Mouse (Mus musculus) left cerebral cortex, adult 2 months (tissue): Measurements from ENCODE around the gene Wdr46. TPM values are rescaled to one million over a fixed set of nuclear protein-coding genes. Genes with fewer than 3 reads are reported as not detected.

Source experiments
- DNase-seq, 2 experiments: peaks; one replicate each; pipeline ENCODE4 v3.0.0; 2021 to 2022; ENCODE audit warnings: low spot score in 2 of 2, mixed read lengths in 1 of 2; ENCODE audit errors: extremely low spot score in 1 of 2
- H3K27ac ChIP-seq: fragments of 200-600 bp; 2 replicates; pipeline ENCODE4 v1.8.1; 2022
- H3K4me3 ChIP-seq: fragments of 200-600 bp; 2 replicates; pipeline ENCODE4 v1.8.1; 2022
- CTCF ChIP-seq: fragments of 200-600 bp; IDR thresholded peaks from 2 replicates; pipeline ENCODE4 v1.8.1; 2022; ENCODE audit warnings: antibody characterized with exemption, mild to moderate bottlenecking, moderate library complexity
- intact Hi-C: fragments of 180-260 bp; cut with DNase I; formaldehyde crosslinking; loops from one replicate; pipeline ENCODE4 v1.15.1; 2025
- total RNA-seq, 2 experiments: library from RNA; stranded (reverse); gene quantifications; 2 replicates each; pipeline ENCODE4 v1.2.3; 2021

Wdr46 gene
- total RNA-seq, 2 experiments from 2014 or later, result 14.7 to 18.4 TPM

DNA sequence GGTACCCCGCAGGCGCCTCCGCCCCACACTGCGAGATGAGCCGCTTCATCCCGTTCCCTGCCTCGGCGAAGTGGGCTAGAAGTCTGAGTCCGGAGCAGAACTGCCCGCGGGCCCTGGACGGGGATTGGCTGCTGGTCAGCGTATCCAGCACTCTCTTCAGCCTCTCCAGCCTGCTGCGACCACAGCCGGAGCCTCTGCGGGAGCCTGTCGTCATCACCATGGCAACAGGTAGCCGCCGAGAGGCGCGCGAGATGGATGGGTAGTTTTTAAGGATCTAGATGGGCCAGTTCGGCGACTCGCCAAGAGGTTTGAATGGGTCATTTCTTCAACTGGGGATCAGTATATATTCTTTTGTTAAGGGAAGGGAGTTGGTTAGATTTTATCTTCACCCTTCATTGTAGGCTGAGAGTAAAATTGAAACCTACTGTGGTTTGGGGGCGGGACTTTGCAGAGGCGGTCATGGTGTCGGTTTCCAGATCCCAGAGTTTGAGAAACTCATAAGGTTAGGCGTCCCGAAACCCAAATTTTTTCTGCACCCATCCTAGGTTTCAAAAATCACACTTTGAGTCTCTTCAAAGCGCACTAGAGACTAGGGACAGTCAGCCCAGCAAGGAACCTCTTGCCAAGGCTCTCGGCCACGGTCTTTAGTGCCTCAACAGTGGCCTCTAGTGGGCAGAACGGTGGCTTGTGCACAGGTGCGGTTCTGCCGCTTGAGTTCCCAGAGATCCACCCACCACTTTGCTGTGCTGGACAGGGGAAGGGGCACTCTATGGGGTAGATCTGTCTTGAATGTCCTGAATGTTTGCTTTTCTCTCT, 20.0 kb upstream of the Wdr46 start:
- DNase-seq, result peak; percentile 78 to 82
- Histone ChIP-seq H3K27ac (peak overlapping the region; percentile 80), H3K4me3 (peak overlapping the region; percentile 56)
- intact Hi-C loops, result loop anchor here (2.0 to 10.0 kb wide), 2 partner anchors 24 to 1536 kb away; partner anchors contain the start of gene Wiz
- peak; percentile 83 for TF ChIP-seq CTCF

GRCm38 (mm10) chr17:33921361-33921760, 19.1 kb upstream of the Wdr46 start:
- no peak overlapping the region for H3K4me3 ChIP-seq
- intact Hi-C loops, result loop anchor here (2.0 to 10.0 kb wide), 2 partner anchors 25 to 1537 kb away; partner anchors contain the start of gene Wiz
- DNase-seq, result no peak
- no peak for TF ChIP-seq CTCF
- no peak overlapping the region for H3K27ac ChIP-seq

GRCm38 (mm10) chr17:33924577-33925283, 15.7 kb upstream of the Wdr46 start:
- no peak for DNase-seq
- intact Hi-C loops, result loop anchor here (10.0 kb wide), 1 partner anchor 1540 kb away; the partner anchor contains the start of gene Wiz
- peak; percentile 29 for TF ChIP-seq CTCF
- H3K4me3 ChIP-seq, result no peak overlapping the region
- no peak overlapping the region for H3K27ac ChIP-seq

GRCm38 (mm10) chr17:33925406-33926116, 14.9 kb upstream of the Wdr46 start:
- DNase-seq, result no peak
- no peak overlapping the region for H3K4me3 ChIP-seq
- no peak overlapping the region for H3K27ac ChIP-seq
- intact Hi-C loops, result loop anchor here (10.0 kb wide), 1 partner anchor 1541 kb away; the partner anchor contains the start of gene Wiz
- peak; percentile 6 for TF ChIP-seq CTCF

GRCm38 (mm10) chr17:33926207-33926932, 14.1 kb upstream of the Wdr46 start:
- Histone ChIP-seq H3K4me3 (no peak overlapping the region), H3K27ac (no peak overlapping the region)
- intact Hi-C loops, result loop anchor here (10.0 kb wide), 1 partner anchor 1542 kb away; the partner anchor contains the start of gene Wiz
- peak; percentile 33 for TF ChIP-seq CTCF
- DNase-seq, result no peak

- no peak for TF ChIP-seq CTCF
- H3K4me3 ChIP-seq, result peak overlapping the region; percentile 68
- no peak for DNase-seq
- intact Hi-C loops, result loop anchor here (10.0 kb wide), 1 partner anchor 1544 kb away; the partner anchor contains the start of gene Wiz
- peak overlapping the region; percentile 85 for H3K27ac ChIP-seq
These were observed 12.1 kb upstream of the Wdr46 start for GRCm38 (mm10) chr17:33928251-33928947.

GRCm38 (mm10) chr17:33929371-33930279, 10.8 kb upstream of the Wdr46 start, which contains the start of gene Rgl2:
TSS of gene Rgl2 (plus strand) at chr17:33929543.
- TF ChIP-seq CTCF, result peak; percentile 48
- peak within 1 kb of the TSS; percentile 68 for H3K4me3 ChIP-seq
- intact Hi-C loops, result loop anchor here (10.0 kb wide), 1 partner anchor 1545 kb away; the partner anchor contains the start of gene Wiz
- H3K27ac ChIP-seq, result peak within 1 kb of the TSS; percentile 97
- peak; percentile 94 to 97 for DNase-seq

DNA sequence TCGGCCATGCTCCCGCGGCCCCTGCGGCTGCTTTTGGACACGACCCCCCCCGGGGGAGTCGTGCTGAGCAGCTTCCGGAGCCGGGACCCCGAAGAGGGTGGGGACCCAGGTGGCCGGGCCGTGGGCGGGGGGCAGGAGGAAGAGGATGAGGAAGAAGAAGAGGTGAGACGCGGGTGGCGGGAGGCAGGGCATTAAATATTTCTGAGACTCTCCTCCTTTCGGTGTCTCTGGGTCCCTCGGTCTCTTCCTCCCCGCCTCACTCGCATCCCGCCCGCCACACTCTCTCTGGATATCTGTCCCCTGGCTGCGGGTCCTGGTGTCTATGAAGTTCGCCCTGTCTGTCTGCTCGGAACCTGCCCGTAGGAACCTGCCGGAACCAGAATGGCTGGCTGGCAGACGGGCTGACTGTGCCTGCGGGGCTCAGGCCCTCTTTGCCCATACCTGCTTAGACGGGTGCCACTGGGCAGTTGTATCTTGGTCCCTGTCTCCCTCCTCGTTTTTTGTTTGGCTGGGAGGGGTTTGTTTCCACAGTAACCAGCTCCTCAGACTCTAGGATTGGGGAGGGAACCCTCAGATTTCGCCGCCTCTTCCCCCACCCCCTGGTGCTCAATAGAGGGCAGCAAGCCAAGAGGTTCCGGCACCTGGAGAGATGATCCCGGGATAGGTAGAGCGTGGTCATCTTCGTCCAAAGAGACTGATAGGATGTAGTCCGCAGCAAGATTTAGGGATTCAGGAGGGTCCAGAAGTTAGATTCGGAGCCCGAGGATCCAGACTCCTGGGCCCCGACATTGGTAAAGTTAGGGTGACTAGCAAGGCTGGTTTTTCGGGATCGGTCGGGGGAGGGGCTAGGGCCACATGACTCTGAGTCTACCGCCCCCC, 9.9 kb upstream of the Wdr46 start:
- no peak for TF ChIP-seq CTCF
- H3K4me3 ChIP-seq, result peak overlapping the region; percentile 68
- peak; percentile 66 to 67 for DNase-seq
- intact Hi-C loops, result no loop called here
- H3K27ac ChIP-seq, result peak overlapping the region; percentile 97
